Mouse (Mus musculus): ENCODE measurements around the gene Gm6993. TPM values are rescaled to one million over a fixed set of nuclear protein-coding genes. Genes with fewer than 3 reads are reported as not detected.

The Gm6993 gene
- total RNA-seq, 2 experiments from 2014 or later = not detected

- no peak for DNase-seq
- intact Hi-C loops (cut with DNase I) = no loop called here
Measured at GRCm38 (mm10) chr12:31270361-31270760, 29.8 kb downstream of the Gm6993 start.

GRCm38 (mm10) chr12:31270776-31271175 is 30.2 kb downstream of the Gm6993 start:
- no peak for DNase-seq
- intact Hi-C loops (cut with DNase I) = no loop called here

GRCm38 (mm10) chr12:31271361-31272011 is 30.9 kb downstream of the Gm6993 start:
- intact Hi-C loops (cut with DNase I) = no loop called here
- no peak for DNase-seq

GRCm38 (mm10) chr12:31272012-31272735 is 31.6 kb downstream of the Gm6993 start:
- intact Hi-C loops (cut with DNase I) = no loop called here
- DNase-seq = no peak

- DNase-seq = no peak
- intact Hi-C loops (cut with DNase I) = no loop called here
Measured at GRCm38 (mm10) chr12:31272846-31273245, 32.3 kb downstream of the Gm6993 start.

GRCm38 (mm10) chr12:31273646-31274045 is 33.1 kb downstream of the Gm6993 start:
- intact Hi-C loops (cut with DNase I) = no loop called here
- DNase-seq = no peak

GRCm38 (mm10) chr12:31275411-31275810 is 34.8 kb downstream of the Gm6993 start:
- intact Hi-C loops (cut with DNase I) = loop anchor here (5.0 kb wide), 1 partner anchor 158 kb away; no protein-coding TSS in a partner anchor
- DNase-seq = no peak

GRCm38 (mm10) chr12:31278270-31278669 is 37.7 kb downstream of the Gm6993 start:
- intact Hi-C loops (cut with DNase I) = loop anchor here (5.0 kb wide), 1 partner anchor 161 kb away; no protein-coding TSS in a partner anchor
- no peak for DNase-seq

- no peak for DNase-seq
- intact Hi-C loops (cut with DNase I) = no loop called here
Measured at GRCm38 (mm10) chr12:31280318-31280717, 39.7 kb downstream of the Gm6993 start.

GRCm38 (mm10) chr12:31281100-31281591 is 40.6 kb downstream of the Gm6993 start:
- intact Hi-C loops (cut with DNase I) = no loop called here
- no peak for DNase-seq

GRCm38 (mm10) chr12:31282241-31282640 is 41.7 kb downstream of the Gm6993 start:
- intact Hi-C loops (cut with DNase I) = no loop called here
- no peak for DNase-seq

- no peak for DNase-seq
- intact Hi-C loops (cut with DNase I) = no loop called here
Measured at GRCm38 (mm10) chr12:31283131-31283530, 42.6 kb downstream of the Gm6993 start.

- intact Hi-C loops (cut with DNase I) = no loop called here
- no peak for DNase-seq
Measured at GRCm38 (mm10) chr12:31283617-31284136, 43.1 kb downstream of the Gm6993 start.

- no peak for DNase-seq
- intact Hi-C loops (cut with DNase I) = no loop called here
Measured at GRCm38 (mm10) chr12:31289046-31289445, 48.5 kb downstream of the Gm6993 start.

Other genes with a start within 250 kb of the Gm6993 start
- not detected for gene Fam110c, start 166.9 kb upstream of the Gm6993 start, total RNA-seq (2021)
- gene Lamb1, start 24.5 kb downstream of the Gm6993 start, total RNA-seq (2021) = 10 to 100 TPM; 22.2 to 24.5 TPM
- gene Dld, start 110.7 kb downstream of the Gm6993 start, total RNA-seq (2021) = 100 to 1,000 TPM; 195 to 197 TPM
- not detected for gene Slc26a3, start 150.1 kb downstream of the Gm6993 start, total RNA-seq (2021)